Mouse (Mus musculus): Measurements from ENCODE around the gene Krtap4-6. TPM values are rescaled to one million over a fixed set of nuclear protein-coding genes. Genes with fewer than 3 reads are reported as not detected.

Gene Krtap4-6
- total and polyA plus RNA-seq, 2 experiments from 2014 or later = not detected

DNA sequence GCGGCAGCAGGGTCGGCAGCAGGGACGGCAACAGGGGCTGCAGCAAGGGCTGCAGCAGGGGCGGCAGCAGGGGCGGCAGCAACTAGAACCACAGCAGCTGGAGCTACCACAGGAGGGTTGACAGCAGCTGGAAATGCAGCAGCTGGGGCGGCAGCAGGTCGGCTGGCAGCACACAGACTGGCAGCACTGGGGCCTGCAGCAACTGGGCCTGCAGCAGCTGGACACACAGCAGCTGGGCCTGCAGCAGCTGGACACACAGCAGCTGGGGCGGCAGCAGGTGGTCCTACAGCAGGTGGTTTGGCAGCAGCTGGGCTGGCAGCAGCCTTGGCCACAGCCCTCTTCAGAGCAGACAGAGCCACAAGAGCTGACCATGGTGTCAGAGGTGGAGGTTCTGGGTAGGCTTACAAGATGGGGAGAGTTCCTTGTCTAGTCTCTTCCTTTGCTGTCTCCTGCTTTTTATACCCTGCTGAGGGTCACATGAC, 31.1 kb downstream of the Krtap4-6 start, which contains the start of gene Krtap4-2:
Gene Krtap4-2 (minus strand): TSS at position 432 of the 482 bp plus-strand sequence.
- H3K27me3 ChIP-seq (ENCODE audit: insufficient read depth, low read length) = no peaks in the 10 kb centered on the region
- 36% methylated on average over 5 of the region's 8 CpGs for WGBS
- no peak for DNase-seq
- no peaks in the 10 kb centered on the region for H3K9me3 ChIP-seq (ENCODE audit: low read length)
- ATAC-seq = no peak
- H3K4me1 ChIP-seq (ENCODE audit: insufficient read depth) = no peaks in the 10 kb centered on the region
- no peak within 1 kb of the TSS for H3K4me2 ChIP-seq (ENCODE audit: low read depth)
- H3K36me3 ChIP-seq (ENCODE audit: insufficient read depth) = no peaks in the 10 kb centered on the region
- no peak within 1 kb of the TSS for H3K4me3 ChIP-seq (ENCODE audit: low read depth, low read length)
- H3K9ac ChIP-seq = no peak within 1 kb of the TSS
- H3K27ac ChIP-seq (ENCODE audit: low read depth, low read length) = no peak within 1 kb of the TSS
- TF ChIP-seq CTCF (IDR thresholded peaks at IDR 0.05; ENCODE audit: low read depth) = no peak

DNA sequence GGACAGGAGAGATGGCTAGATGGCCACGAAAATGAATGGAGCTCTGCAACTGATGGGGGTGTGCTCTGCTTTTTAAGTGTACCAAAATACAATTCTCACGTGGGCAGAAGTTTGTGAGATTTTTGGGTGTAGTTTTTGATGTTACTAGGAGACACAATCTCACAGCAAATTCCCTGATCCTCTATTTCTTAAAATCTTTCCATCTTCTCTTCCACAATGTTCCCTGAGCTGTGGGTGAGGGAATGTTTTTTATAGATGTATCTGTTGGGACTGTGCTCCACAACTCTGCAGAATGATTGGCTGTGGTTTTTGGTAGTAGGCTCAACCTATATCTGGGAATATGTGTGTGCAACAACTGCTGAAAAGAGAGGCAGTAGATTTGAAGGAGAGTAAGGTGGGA, 32.5 kb downstream of the Krtap4-6 start:
- TF ChIP-seq CTCF (IDR thresholded peaks at IDR 0.05; ENCODE audit: low read depth) = no peak
- DNase-seq (no peak), ATAC-seq (no peak)
- Histone ChIP-seq H3K4me1 (ENCODE audit: insufficient read depth) (no peaks in the 10 kb centered on the region), H3K9ac (no peak overlapping the region), H3K4me2 (ENCODE audit: low read depth) (no peak overlapping the region), H3K4me3 (ENCODE audit: low read depth, low read length) (no peak overlapping the region), H3K9me3 (ENCODE audit: low read length) (no peaks in the 10 kb centered on the region), H3K36me3 (ENCODE audit: insufficient read depth) (no peaks in the 10 kb centered on the region), H3K27me3 (ENCODE audit: insufficient read depth, low read length) (no peaks in the 10 kb centered on the region), H3K27ac (ENCODE audit: low read depth, low read length) (no peak overlapping the region)
- 61% methylated on average over 2 of the region's 2 CpGs for WGBS

DNA sequence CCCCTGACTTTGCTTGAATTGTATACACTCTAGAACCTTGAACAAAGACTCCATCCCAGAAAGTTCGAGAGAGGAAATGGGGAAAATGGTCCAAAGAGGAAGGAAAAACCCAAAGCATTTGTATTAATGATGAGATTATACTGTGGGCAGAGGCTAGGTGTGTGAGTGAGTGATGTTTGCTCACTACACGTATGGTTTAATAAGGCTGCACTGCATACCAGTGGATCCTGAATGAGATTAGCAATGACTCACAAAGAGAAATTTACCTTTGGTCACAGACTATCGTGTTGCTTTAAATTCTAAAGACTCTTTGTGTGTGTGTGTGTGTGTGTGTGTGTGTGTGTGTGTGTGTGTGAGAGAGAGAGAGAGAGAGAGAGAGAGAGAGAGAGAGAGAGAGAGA, 34.9 kb downstream of the Krtap4-6 start:
- Histone ChIP-seq H3K9ac (no peak overlapping the region), H3K9me3 (ENCODE audit: low read length) (no peaks in the 10 kb centered on the region), H3K4me3 (ENCODE audit: low read depth, low read length) (no peak overlapping the region), H3K36me3 (ENCODE audit: insufficient read depth) (no peaks in the 10 kb centered on the region), H3K27ac (ENCODE audit: low read depth, low read length) (no peak overlapping the region), H3K4me1 (ENCODE audit: insufficient read depth) (no peaks in the 10 kb centered on the region), H3K4me2 (ENCODE audit: low read depth) (no peak overlapping the region), H3K27me3 (ENCODE audit: insufficient read depth, low read length) (no peaks in the 10 kb centered on the region)
- no peak for TF ChIP-seq CTCF (IDR thresholded peaks at IDR 0.05; ENCODE audit: low read depth)
- ATAC-seq (no peak), DNase-seq (no peak)
- 76% methylated on average over 3 of the region's 3 CpGs for WGBS

DNA sequence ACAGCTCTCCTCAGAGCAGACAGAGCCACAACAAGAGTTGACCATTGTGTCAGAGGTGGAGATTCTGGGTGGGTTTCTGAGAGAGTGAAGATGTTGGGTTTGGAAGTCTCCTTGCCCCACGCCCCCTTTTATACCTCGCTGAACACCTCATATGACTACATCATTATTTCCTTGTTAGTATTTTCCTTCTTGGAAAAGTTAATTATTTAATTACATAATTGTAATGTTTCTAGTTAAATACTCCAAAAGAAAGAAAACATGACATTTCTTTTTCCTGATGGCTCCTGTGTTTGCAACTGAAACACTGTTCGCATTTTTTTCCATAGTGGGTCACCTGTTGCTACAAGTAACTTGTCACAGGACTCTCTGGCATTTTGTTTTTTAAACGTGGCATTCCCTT, 37.6 kb downstream of the Krtap4-6 start, which contains the start of gene Krtap4-1:
Gene Krtap4-1 (minus strand): TSS at position 101 of the 400 bp plus-strand sequence.
- H3K27ac ChIP-seq (ENCODE audit: low read depth, low read length) = no peak within 1 kb of the TSS
- H3K9ac ChIP-seq = no peak within 1 kb of the TSS
- H3K4me1 ChIP-seq (ENCODE audit: insufficient read depth) = no peaks in the 10 kb centered on the region
- DNase-seq = no peak
- WGBS = 83% methylated on average over 4 of the region's 4 CpGs
- no peak within 1 kb of the TSS for H3K4me3 ChIP-seq (ENCODE audit: low read depth, low read length)
- TF ChIP-seq CTCF (IDR thresholded peaks at IDR 0.05; ENCODE audit: low read depth) = no peak
- ATAC-seq = no peak
- H3K36me3 ChIP-seq (ENCODE audit: insufficient read depth) = no peaks in the 10 kb centered on the region
- H3K9me3 ChIP-seq (ENCODE audit: low read length) = no peaks in the 10 kb centered on the region
- no peaks in the 10 kb centered on the region for H3K27me3 ChIP-seq (ENCODE audit: insufficient read depth, low read length)
- H3K4me2 ChIP-seq (ENCODE audit: low read depth) = no peak within 1 kb of the TSS

DNA sequence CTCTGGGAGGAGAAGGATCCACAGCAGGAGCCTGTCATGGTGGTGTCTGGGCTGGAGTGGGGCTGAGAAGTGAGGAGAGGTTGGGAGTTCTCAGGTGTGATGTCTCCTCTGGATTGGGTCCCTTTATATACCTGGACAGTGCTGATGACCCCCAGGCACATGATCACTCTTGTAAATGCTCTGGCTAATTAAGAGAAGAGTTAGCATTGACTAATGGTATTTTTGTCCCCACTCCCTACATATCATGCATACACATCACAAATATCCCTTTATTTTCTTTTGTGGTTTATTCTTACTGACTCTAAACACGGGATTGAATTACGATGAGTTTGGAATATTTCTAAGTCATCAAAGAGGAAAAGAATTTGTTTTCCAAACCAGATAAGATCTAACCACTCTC, 45.4 kb downstream of the Krtap4-6 start, which contains the start of gene Gm11562:
Gene Gm11562 (minus strand): TSS at position 101 of the 400 bp plus-strand sequence.
- ATAC-seq (no peak), DNase-seq (no peak)
- H3K27me3 ChIP-seq (ENCODE audit: insufficient read depth, low read length) = no peaks in the 10 kb centered on the region
- 87% methylated on average over 2 of the region's 2 CpGs for WGBS
- no peak within 1 kb of the TSS for H3K27ac ChIP-seq (ENCODE audit: low read depth, low read length)
- H3K9me3 ChIP-seq (ENCODE audit: low read length) = no peaks in the 10 kb centered on the region
- no peak within 1 kb of the TSS for H3K4me3 ChIP-seq (ENCODE audit: low read depth, low read length)
- H3K4me1 ChIP-seq (ENCODE audit: insufficient read depth) = no peaks in the 10 kb centered on the region
- no peak for TF ChIP-seq CTCF (IDR thresholded peaks at IDR 0.05; ENCODE audit: low read depth)
- no peak within 1 kb of the TSS for H3K4me2 ChIP-seq (ENCODE audit: low read depth)
- no peaks in the 10 kb centered on the region for H3K36me3 ChIP-seq (ENCODE audit: insufficient read depth)
- no peak within 1 kb of the TSS for H3K9ac ChIP-seq

Other genes starting within 250 kb of the Krtap4-6 start
Only the 30 nearest of the 40 such genes appear.
- not detected in 2 replicates for gene Krt39, start 144.6 kb downstream of the Krtap4-6 start, total RNA-seq (2014; rRNA removed)
- not detected in 2 replicates for gene Krt39, start 144.6 kb downstream of the Krtap4-6 start, polyA plus RNA-seq (2015; fragmentation: Nextera tagmentation; extraction: Ambion mirVana)
- not detected in 2 replicates for gene Krt40, start 122.8 kb downstream of the Krtap4-6 start, total RNA-seq (2014; rRNA removed)
- gene Krt40, start 122.8 kb downstream of the Krtap4-6 start, polyA plus RNA-seq (2015; fragmentation: Nextera tagmentation; extraction: Ambion mirVana) = not detected in 2 replicates
- gene Krtap3-3, start 115.1 kb downstream of the Krtap4-6 start, total RNA-seq (2014; rRNA removed) = not detected in 2 replicates
- not detected in 2 replicates for gene Krtap3-3, start 115.1 kb downstream of the Krtap4-6 start, polyA plus RNA-seq (2015; fragmentation: Nextera tagmentation; extraction: Ambion mirVana)
- not detected in 2 replicates for gene Krtap3-2, start 109.1 kb downstream of the Krtap4-6 start, total RNA-seq (2014; rRNA removed)
- gene Krtap3-2, start 109.1 kb downstream of the Krtap4-6 start, polyA plus RNA-seq (2015; fragmentation: Nextera tagmentation; extraction: Ambion mirVana) = not detected in 2 replicates
- not detected in 2 replicates for gene Gm11939, start 106.5 kb downstream of the Krtap4-6 start, total RNA-seq (2014; rRNA removed)
- gene Gm11939, start 106.5 kb downstream of the Krtap4-6 start, polyA plus RNA-seq (2015; fragmentation: Nextera tagmentation; extraction: Ambion mirVana) = not detected in 2 replicates
- not detected in 2 replicates for gene Krtap3-1, start 99.3 kb downstream of the Krtap4-6 start, total RNA-seq (2014; rRNA removed)
- not detected in 2 replicates for gene Krtap3-1, start 99.3 kb downstream of the Krtap4-6 start, polyA plus RNA-seq (2015; fragmentation: Nextera tagmentation; extraction: Ambion mirVana)
- gene Krtap1-5, start 84.9 kb downstream of the Krtap4-6 start, total RNA-seq (2014; rRNA removed) = not detected in 2 replicates
- gene Krtap1-5, start 84.9 kb downstream of the Krtap4-6 start, polyA plus RNA-seq (2015; fragmentation: Nextera tagmentation; extraction: Ambion mirVana) = not detected in 2 replicates
- gene Krtap1-4, start 82.3 kb downstream of the Krtap4-6 start, total RNA-seq (2014; rRNA removed) = not detected in 2 replicates
- not detected in 2 replicates for gene Krtap1-4, start 82.3 kb downstream of the Krtap4-6 start, polyA plus RNA-seq (2015; fragmentation: Nextera tagmentation; extraction: Ambion mirVana)
- gene Krtap1-3, start 74.6 kb downstream of the Krtap4-6 start, total RNA-seq (2014; rRNA removed) = not detected in 2 replicates
- gene Krtap1-3, start 74.6 kb downstream of the Krtap4-6 start, polyA plus RNA-seq (2015; fragmentation: Nextera tagmentation; extraction: Ambion mirVana) = not detected in 2 replicates
- gene Krtap9-3, start 67.9 kb downstream of the Krtap4-6 start, total RNA-seq (2014; rRNA removed) = not detected in 2 replicates
- gene Krtap9-3, start 67.9 kb downstream of the Krtap4-6 start, polyA plus RNA-seq (2015; fragmentation: Nextera tagmentation; extraction: Ambion mirVana) = not detected in 2 replicates
- gene Gm11938, start 62.7 kb downstream of the Krtap4-6 start, total RNA-seq (2014; rRNA removed) = not detected in 2 replicates
- not detected in 2 replicates for gene Gm11938, start 62.7 kb downstream of the Krtap4-6 start, polyA plus RNA-seq (2015; fragmentation: Nextera tagmentation; extraction: Ambion mirVana)
- not detected in 2 replicates for gene Gm11937, start 55.8 kb downstream of the Krtap4-6 start, total RNA-seq (2014; rRNA removed)
- gene Gm11937, start 55.8 kb downstream of the Krtap4-6 start, polyA plus RNA-seq (2015; fragmentation: Nextera tagmentation; extraction: Ambion mirVana) = not detected in 2 replicates
- gene Krtap2-4, start 51.1 kb downstream of the Krtap4-6 start, total RNA-seq (2014; rRNA removed) = not detected in 2 replicates
- not detected in 2 replicates for gene Krtap2-4, start 51.1 kb downstream of the Krtap4-6 start, polyA plus RNA-seq (2015; fragmentation: Nextera tagmentation; extraction: Ambion mirVana)
- gene Gm11562, start 45.5 kb downstream of the Krtap4-6 start, total RNA-seq (2014; rRNA removed) = not detected in 2 replicates
- gene Gm11562, start 45.5 kb downstream of the Krtap4-6 start, polyA plus RNA-seq (2015; fragmentation: Nextera tagmentation; extraction: Ambion mirVana) = not detected in 2 replicates
- gene Krtap4-1, start 37.7 kb downstream of the Krtap4-6 start, total RNA-seq (2014; rRNA removed) = not detected in 2 replicates
- not detected in 2 replicates for gene Krtap4-1, start 37.7 kb downstream of the Krtap4-6 start, polyA plus RNA-seq (2015; fragmentation: Nextera tagmentation; extraction: Ambion mirVana)
- not detected in 2 replicates for gene Krtap4-2, start 30.9 kb downstream of the Krtap4-6 start, total RNA-seq (2014; rRNA removed)
- gene Krtap4-2, start 30.9 kb downstream of the Krtap4-6 start, polyA plus RNA-seq (2015; fragmentation: Nextera tagmentation; extraction: Ambion mirVana) = not detected in 2 replicates
- not detected in 2 replicates for gene Krtap4-7, start 21.9 kb downstream of the Krtap4-6 start, total RNA-seq (2014; rRNA removed)
- not detected in 2 replicates for gene Krtap4-7, start 21.9 kb downstream of the Krtap4-6 start, polyA plus RNA-seq (2015; fragmentation: Nextera tagmentation; extraction: Ambion mirVana)
- not detected in 2 replicates for gene Gm11555, start 15.7 kb downstream of the Krtap4-6 start, total RNA-seq (2014; rRNA removed)
- gene Gm11555, start 15.7 kb downstream of the Krtap4-6 start, polyA plus RNA-seq (2015; fragmentation: Nextera tagmentation; extraction: Ambion mirVana) = not detected in 2 replicates
- not detected in 2 replicates for gene Gm11563, start 7.0 kb downstream of the Krtap4-6 start, total RNA-seq (2014; rRNA removed)
- gene Gm11563, start 7.0 kb downstream of the Krtap4-6 start, polyA plus RNA-seq (2015; fragmentation: Nextera tagmentation; extraction: Ambion mirVana) = not detected in 2 replicates
- gene Gm14190, start 24.8 kb upstream of the Krtap4-6 start, total RNA-seq (2014; rRNA removed) = not detected in 2 replicates
- gene Gm14190, start 24.8 kb upstream of the Krtap4-6 start, polyA plus RNA-seq (2015; fragmentation: Nextera tagmentation; extraction: Ambion mirVana) = not detected in 2 replicates
- not detected in 2 replicates for gene Gm14180, start 68.3 kb upstream of the Krtap4-6 start, total RNA-seq (2014; rRNA removed)
- not detected in 2 replicates for gene Gm14180, start 68.3 kb upstream of the Krtap4-6 start, polyA plus RNA-seq (2015; fragmentation: Nextera tagmentation; extraction: Ambion mirVana)
- gene Gm11595, start 107.0 kb upstream of the Krtap4-6 start, total RNA-seq (2014; rRNA removed) = not detected in 2 replicates
- not detected in 2 replicates for gene Gm11595, start 107.0 kb upstream of the Krtap4-6 start, polyA plus RNA-seq (2015; fragmentation: Nextera tagmentation; extraction: Ambion mirVana)
- gene Krtap4-8, start 114.7 kb upstream of the Krtap4-6 start, total RNA-seq (2014; rRNA removed) = not detected in 2 replicates
- gene Krtap4-8, start 114.7 kb upstream of the Krtap4-6 start, polyA plus RNA-seq (2015; fragmentation: Nextera tagmentation; extraction: Ambion mirVana) = not detected in 2 replicates
- not detected in 2 replicates for gene Krtap4-9, start 119.2 kb upstream of the Krtap4-6 start, total RNA-seq (2014; rRNA removed)
- not detected in 2 replicates for gene Krtap4-9, start 119.2 kb upstream of the Krtap4-6 start, polyA plus RNA-seq (2015; fragmentation: Nextera tagmentation; extraction: Ambion mirVana)
- not detected in 2 replicates for gene Gm11596, start 127.5 kb upstream of the Krtap4-6 start, total RNA-seq (2014; rRNA removed)
- not detected in 2 replicates for gene Gm11596, start 127.5 kb upstream of the Krtap4-6 start, polyA plus RNA-seq (2015; fragmentation: Nextera tagmentation; extraction: Ambion mirVana)
- not detected in 2 replicates for gene Gm11569, start 133.0 kb upstream of the Krtap4-6 start, total RNA-seq (2014; rRNA removed)
- not detected in 2 replicates for gene Gm11569, start 133.0 kb upstream of the Krtap4-6 start, polyA plus RNA-seq (2015; fragmentation: Nextera tagmentation; extraction: Ambion mirVana)
- not detected in 2 replicates for gene Gm11554, start 138.5 kb upstream of the Krtap4-6 start, total RNA-seq (2014; rRNA removed)
- not detected in 2 replicates for gene Gm11554, start 138.5 kb upstream of the Krtap4-6 start, polyA plus RNA-seq (2015; fragmentation: Nextera tagmentation; extraction: Ambion mirVana)
- 0.33 TPM in 1 of 2 replicates, not detected in the other for gene Krtap4-13, start 143.9 kb upstream of the Krtap4-6 start, total RNA-seq (2014; rRNA removed)
- not detected in 2 replicates for gene Krtap4-13, start 143.9 kb upstream of the Krtap4-6 start, polyA plus RNA-seq (2015; fragmentation: Nextera tagmentation; extraction: Ambion mirVana)
- not detected in 2 replicates for gene Gm11564, start 149.7 kb upstream of the Krtap4-6 start, total RNA-seq (2014; rRNA removed)
- not detected in 2 replicates for gene Gm11564, start 149.7 kb upstream of the Krtap4-6 start, polyA plus RNA-seq (2015; fragmentation: Nextera tagmentation; extraction: Ambion mirVana)
- gene 2300003K06Rik, start 172.1 kb upstream of the Krtap4-6 start, total RNA-seq (2014; rRNA removed) = not detected in 2 replicates
- gene 2300003K06Rik, start 172.1 kb upstream of the Krtap4-6 start, polyA plus RNA-seq (2015; fragmentation: Nextera tagmentation; extraction: Ambion mirVana) = not detected in 2 replicates

Measured in forebrain, postnatal 0 days (tissue).